Mouse (Mus musculus) kidney, postnatal 0 days (tissue): ENCODE measurements around the gene Ash1l. TPM values are rescaled to one million over a fixed set of nuclear protein-coding genes. Genes with fewer than 3 reads are reported as not detected.
A peak's percentile ranks its signal among the peaks of the same experiment; 100 is the strongest.

Experiments
- ATAC-seq: fragments of 200-750 bp; cut with Nextera tagmentation; replicated peaks from 2 replicates; pipeline ENCODE4 v1.8.0; 2017; ENCODE audit warnings: low read depth, moderate number of reproducible peaks, moderate TSS enrichment, moderate library complexity; ENCODE audit not compliant: low FRiP score
- DNase-seq: peaks from one replicate; pipeline ENCODE4 v3.0.0-alpha.2; 2016; ENCODE audit warnings: low spot score
- H3K27ac ChIP-seq: fragments of 300-500 bp; sonication (generic); 2 replicates; pipeline ENCODE4 v1.5.1; 2014; ENCODE audit warnings: mild to moderate bottlenecking
- H3K27me3 ChIP-seq: fragments of 300-500 bp; sonication (generic); 2 replicates; pipeline ENCODE4 v1.6.1; 2014; ENCODE audit warnings: low read length, mixed read lengths; ENCODE audit not compliant: insufficient read depth
- H3K36me3 ChIP-seq: fragments of 300-500 bp; sonication (generic); 2 replicates; pipeline ENCODE4 v1.6.1; 2014; ENCODE audit warnings: low read length, mixed read lengths; ENCODE audit not compliant: insufficient read depth
- H3K4me1 ChIP-seq: fragments of 300-500 bp; sonication (generic); replicated peaks from 2 replicates; pipeline ENCODE4 v1.6.1; 2014; ENCODE audit warnings: antibody characterized with exemption, low read length, mixed read lengths; ENCODE audit not compliant: insufficient read depth
- H3K4me2 ChIP-seq: fragments of 300-500 bp; sonication (generic); 2 replicates; pipeline ENCODE4 v1.6.1; 2014; ENCODE audit warnings: mild to moderate bottlenecking, low read length, moderate library complexity, mixed read lengths
- H3K4me3 ChIP-seq: fragments of 300-500 bp; sonication (generic); replicated peaks from 2 replicates; pipeline ENCODE4 v1.5.1; 2014; ENCODE audit warnings: low read depth, low read length
- H3K9ac ChIP-seq: fragments of 300-500 bp; sonication (generic); 2 replicates; pipeline ENCODE4 v1.6.1; 2014; ENCODE audit warnings: low read depth, low read length
- H3K9me3 ChIP-seq: fragments of 300-500 bp; sonication (generic); replicated peaks from 2 replicates; pipeline ENCODE4 v1.6.1; 2016; ENCODE audit warnings: low read length, inconsistent platforms, mixed read lengths
- CTCF ChIP-seq: IDR thresholded peaks from 2 replicates; pipeline ENCODE4 v1.5.1; 2016; ENCODE audit warnings: antibody characterized with exemption, low read depth, mild to moderate bottlenecking, moderate library complexity
- WGBS: fragments of 180-500 bp; shearing (Covaris S2); extraction: QIAGEN DNeasy Blood & Tissue Kit; methylation state at CpG from one replicate; pipeline ENCODE4 v1.1.7; 2014; 5-methylcytosine and 5-hydroxymethylcytosine counted together
- polyA plus RNA-seq: library from polyadenylated mRNA; unstranded; fragments of >200 nt; fragmentation: Nextera tagmentation; extraction: Ambion mirVana; gene quantifications from 2 replicates; pipeline ENCODE4 v1.2.1, GENCODE M21; 2015

Ash1l gene
- polyA plus RNA-seq, 1 experiment from 2014 or later, result 13.0 TPM

DNA sequence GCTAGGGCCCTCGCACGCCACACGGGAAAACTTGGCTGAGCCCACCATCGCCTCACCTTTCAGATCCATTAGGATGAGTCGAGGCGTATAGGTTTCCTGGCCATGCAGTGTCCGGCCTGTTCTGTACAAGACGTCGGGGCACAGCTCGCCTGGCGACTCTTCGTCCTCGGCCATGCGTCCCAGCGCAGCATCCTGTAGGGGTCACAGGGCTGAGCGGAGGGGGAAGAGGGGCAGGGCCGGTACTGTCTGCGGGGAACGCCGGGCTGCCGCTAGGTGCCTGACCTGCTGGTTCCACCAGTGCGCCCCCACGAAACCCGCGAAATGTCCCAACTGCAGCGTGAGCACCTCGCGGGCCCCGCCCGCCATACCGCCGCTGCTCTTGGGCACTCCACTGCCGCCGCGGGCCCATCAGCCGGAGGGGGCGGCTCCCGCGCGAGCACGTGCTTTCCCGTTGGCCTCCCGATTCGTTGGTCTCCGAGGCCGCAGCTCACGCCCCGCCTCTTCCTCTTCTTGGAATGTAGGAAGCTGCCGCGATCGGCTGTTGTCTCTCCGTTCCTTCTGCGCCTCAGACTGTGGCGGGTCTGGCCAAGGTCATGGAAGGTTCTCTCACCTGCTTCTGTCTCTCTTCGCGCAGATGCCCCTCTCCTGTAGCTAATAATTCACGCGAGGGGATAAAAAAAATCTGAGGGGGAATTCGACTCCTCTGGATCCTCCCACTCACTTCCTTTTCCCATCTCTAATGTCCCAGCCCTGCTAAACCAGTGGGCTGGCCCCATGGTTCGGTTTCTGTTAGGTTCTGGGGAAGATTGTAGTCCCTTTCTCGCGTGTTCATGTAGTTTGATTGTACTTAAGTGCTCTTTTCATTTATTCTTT lies 36.7 kb upstream of the Ash1l start, which contains the start of gene Msto1:
Gene Msto1, minus strand, starts transcription at position 489 of the 873 bp plus-strand sequence.
- peak within 1 kb of the TSS; percentile 75 for H3K9ac ChIP-seq
- peak; percentile 98 for DNase-seq
- TF ChIP-seq CTCF, result 0 out of 2 replicates have a peak, but pooled peaks have one; percentile 6
- H3K4me1 ChIP-seq, result no peaks in the 10 kb centered on the region; the same call in 1 of the 2 replicates
- no peaks in the 10 kb centered on the region for H3K27me3 ChIP-seq
- H3K9me3 ChIP-seq, result no peaks in the 10 kb centered on the region
- H3K27ac ChIP-seq, result peak within 1 kb of the TSS; percentile 92
- H3K4me2 ChIP-seq, result peak within 1 kb of the TSS; percentile 90
- peak; percentile 94 for ATAC-seq
- WGBS, result under 1% methylated on average over 62 of the region's 62 CpGs
- peaks cover 33% of the 10 kb centered on the region for H3K36me3 ChIP-seq
- peak within 1 kb of the TSS; percentile 72 for H3K4me3 ChIP-seq

DNA sequence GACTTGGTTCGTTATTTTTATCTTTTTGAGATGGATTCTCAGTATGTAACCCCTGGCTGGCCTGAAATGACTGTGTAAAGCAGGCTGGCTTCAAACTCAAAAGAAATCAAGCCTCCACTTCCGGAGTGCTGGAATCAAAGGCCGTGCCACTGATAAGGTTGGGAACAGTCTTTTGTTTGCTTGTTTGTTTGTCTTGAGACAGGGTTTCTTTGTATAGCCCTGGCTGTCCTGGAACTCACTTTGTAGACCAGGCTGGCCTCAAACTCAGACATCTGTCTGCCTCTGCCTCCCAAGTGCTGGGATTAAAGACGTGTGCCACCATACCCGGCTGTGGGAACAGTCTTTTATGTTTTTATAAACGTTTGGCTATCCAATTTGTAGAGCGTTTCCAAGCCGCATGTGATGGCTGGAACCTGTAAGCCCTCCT lies 36.0 kb upstream of the Ash1l start:
- H3K9me3 ChIP-seq, result no peaks in the 10 kb centered on the region
- peaks cover 27% of the 10 kb centered on the region for H3K36me3 ChIP-seq
- no peak for ATAC-seq
- H3K9ac ChIP-seq, result peak overlapping the region; percentile 75
- DNase-seq, result no peak
- H3K27ac ChIP-seq, result peak overlapping the region; percentile 92
- H3K4me2 ChIP-seq, result peak overlapping the region; percentile 90
- no peaks in the 10 kb centered on the region for H3K27me3 ChIP-seq
- H3K4me3 ChIP-seq, result peak overlapping the region; percentile 72
- H3K4me1 ChIP-seq, result no peaks in the 10 kb centered on the region; the same call in 1 of the 2 replicates
- no peak for TF ChIP-seq CTCF
- WGBS, result 22% methylated on average over 8 of the region's 8 CpGs

DNA sequence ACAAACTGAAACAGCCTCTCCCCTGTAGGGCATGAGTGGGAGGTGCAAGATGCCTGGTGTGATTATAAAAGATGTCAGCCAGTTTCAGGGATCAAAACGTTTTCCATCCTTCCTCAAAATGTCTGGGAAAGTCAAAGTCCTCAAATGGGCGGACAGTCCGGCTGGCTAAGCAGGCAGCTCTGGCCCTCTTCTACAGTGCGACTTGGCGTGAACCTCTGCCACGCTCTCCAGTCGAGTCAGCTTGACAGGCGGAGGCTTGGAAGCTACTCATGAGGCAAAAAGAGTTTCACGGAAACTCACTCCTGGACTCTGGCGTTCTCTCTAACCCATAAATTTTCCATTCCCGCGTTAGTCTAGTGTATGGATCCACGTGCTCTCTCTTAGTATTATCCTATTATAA lies 31.4 kb upstream of the Ash1l start:
- H3K9ac ChIP-seq, result no peak overlapping the region
- 0 out of 2 replicates have a peak, but pooled peaks cover 3% of the 10 kb centered on the region for H3K9me3 ChIP-seq
- H3K36me3 ChIP-seq, result peaks cover 23% of the 10 kb centered on the region
- no peaks in the 10 kb centered on the region for H3K27me3 ChIP-seq
- no peaks in the 10 kb centered on the region; the same call in 1 of the 2 replicates for H3K4me1 ChIP-seq
- peak overlapping the region; percentile 58; the same call in 1 of the 2 replicates for H3K27ac ChIP-seq
- H3K4me3 ChIP-seq, result no peak overlapping the region
- TF ChIP-seq CTCF, result no peak
- DNase-seq (no peak), ATAC-seq (no peak)
- H3K4me2 ChIP-seq, result no peak overlapping the region
- 47% methylated on average over 13 of the region's 13 CpGs for WGBS

DNA sequence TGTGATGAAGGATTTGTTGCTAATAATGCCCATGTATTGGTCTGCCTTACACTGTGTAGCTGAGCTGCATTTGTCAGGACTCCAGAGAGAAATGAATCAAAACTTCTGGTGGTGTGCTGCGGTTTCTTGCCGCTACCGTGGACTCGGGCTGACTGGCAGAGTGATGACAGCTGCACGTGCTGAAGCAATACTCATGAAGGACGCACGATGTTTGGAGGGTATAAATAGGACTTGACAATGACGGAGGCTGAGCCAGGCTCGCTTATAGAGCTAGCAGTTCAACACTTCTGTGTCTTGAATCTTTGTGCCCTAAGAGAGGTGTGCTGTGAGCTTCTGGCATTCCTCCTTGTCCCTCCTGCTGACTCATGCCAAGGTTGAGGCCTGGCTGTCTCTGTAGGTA lies 29.0 kb upstream of the Ash1l start:
- no peaks in the 10 kb centered on the region for H3K27me3 ChIP-seq
- ATAC-seq (no peak), DNase-seq (no peak)
- no peaks in the 10 kb centered on the region for H3K4me1 ChIP-seq
- peaks cover 37% of the 10 kb centered on the region for H3K36me3 ChIP-seq
- no peak overlapping the region for H3K4me3 ChIP-seq
- 96% methylated on average over 9 of the region's 9 CpGs for WGBS
- H3K27ac ChIP-seq, result no peak overlapping the region
- H3K4me2 ChIP-seq, result no peak overlapping the region
- no peak for TF ChIP-seq CTCF
- H3K9me3 ChIP-seq, result 0 out of 2 replicates have a peak, but pooled peaks cover 3% of the 10 kb centered on the region
- no peak overlapping the region for H3K9ac ChIP-seq

DNA sequence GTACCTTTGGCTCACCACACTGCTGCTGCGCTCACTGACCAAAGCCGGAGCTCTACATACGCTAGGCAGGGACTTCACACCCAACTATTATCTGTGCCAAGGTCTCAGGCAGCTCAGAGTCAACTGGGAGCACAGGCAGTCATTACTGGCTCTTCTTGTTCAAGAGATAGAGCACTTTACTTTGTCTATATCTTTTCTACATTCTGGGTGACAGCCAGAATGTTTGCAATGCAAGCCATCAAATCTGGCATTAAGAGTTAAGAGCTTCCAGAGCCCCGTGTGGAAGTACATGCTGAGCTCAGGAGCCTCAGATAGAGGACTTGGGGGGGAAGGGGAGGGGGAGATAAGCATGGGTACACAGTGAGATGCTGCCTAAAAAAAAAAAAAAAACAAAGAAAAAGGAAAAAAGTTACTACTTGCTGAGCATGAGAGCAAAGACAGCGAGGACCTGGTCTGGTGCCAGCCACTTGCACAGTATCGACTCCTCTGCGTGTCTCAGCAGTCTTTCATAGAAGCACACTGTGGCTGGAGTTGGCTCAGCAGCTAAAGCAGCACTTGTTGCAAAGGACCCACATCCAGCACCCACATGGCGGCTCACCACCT lies 26.3 kb upstream of the Ash1l start:
- DNase-seq (no peak), ATAC-seq (no peak)
- Histone ChIP-seq H3K4me3 (no peak overlapping the region), H3K27me3 (no peaks in the 10 kb centered on the region), H3K36me3 (peaks cover 63% of the 10 kb centered on the region), H3K4me1 (no peaks in the 10 kb centered on the region), H3K27ac (no peak overlapping the region), H3K9ac (no peak overlapping the region), H3K4me2 (no peak overlapping the region), H3K9me3 (0 out of 2 replicates have a peak, but pooled peaks cover 3% of the 10 kb centered on the region)
- 87% methylated on average over 8 of the region's 8 CpGs for WGBS
- no peak for TF ChIP-seq CTCF

DNA sequence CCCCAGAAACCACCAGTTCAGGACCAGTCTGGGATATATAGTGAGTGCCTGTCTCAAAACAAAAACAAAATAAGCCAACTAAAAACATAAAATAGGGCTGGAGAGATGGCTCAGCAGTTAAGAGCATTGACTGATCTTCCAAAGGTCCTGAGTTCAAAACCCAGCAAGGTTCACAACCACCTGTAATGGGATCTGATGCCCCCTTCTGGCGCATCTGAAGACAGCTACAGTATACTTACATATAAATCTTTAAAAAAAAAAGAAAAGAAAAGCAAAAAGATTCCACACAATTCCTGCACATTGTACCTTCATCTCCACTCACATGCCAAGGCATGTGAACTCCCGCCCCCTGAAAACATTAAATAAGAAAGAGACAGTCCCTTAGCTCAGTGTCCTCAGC lies 24.8 kb upstream of the Ash1l start:
- Histone ChIP-seq H3K36me3 (peaks cover 76% of the 10 kb centered on the region), H3K9me3 (0 out of 2 replicates have a peak, but pooled peaks cover 3% of the 10 kb centered on the region), H3K9ac (no peak overlapping the region), H3K27me3 (no peaks in the 10 kb centered on the region), H3K4me2 (no peak overlapping the region), H3K4me3 (no peak overlapping the region), H3K4me1 (no peaks in the 10 kb centered on the region), H3K27ac (no peak overlapping the region)
- no peak for DNase-seq
- TF ChIP-seq CTCF, result peak; percentile 18; the same call in 1 of the 2 replicates
- no peak for ATAC-seq
- 82% methylated on average over 2 of the region's 2 CpGs for WGBS
